Mouse (Mus musculus): Measurements from ENCODE around the gene Gm20425.

The Gm20425 gene

DNA sequence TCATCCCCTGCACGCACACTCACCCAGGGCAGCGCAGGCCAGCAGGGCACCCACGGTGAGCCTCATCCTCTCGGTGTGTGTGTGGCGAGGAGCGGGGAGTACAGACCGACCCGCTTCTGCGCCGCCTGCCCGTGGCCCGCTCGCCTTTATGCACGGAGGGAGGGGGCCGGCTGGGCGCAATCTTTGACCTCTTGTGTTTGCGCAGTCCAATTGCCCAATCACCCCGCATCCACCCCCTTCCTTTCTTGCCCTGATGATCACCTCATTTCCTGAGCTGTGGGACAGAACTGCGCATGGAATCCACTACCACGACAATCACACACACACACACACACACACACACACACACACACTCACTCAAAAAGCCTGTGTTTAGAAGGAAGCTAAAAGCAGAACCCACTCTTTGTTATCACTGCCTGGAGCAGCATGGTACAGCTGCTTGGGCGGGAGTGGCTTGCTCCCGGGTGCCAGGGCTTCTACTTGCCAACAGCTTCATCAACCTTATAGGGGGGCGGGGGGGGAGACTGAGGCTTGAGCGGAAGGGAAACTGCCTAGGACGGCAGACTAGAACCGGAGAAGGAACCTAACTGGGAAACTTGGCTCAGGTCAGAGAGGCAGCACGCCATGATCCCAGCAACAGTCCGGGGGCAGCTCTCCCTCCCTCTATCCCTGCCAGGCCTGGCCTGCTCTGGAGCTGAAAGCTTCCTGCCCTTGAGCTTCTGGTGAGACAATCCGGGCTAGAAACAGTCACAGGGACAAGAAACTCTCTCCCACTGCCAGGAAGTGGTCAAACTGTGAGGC is at the start of gene Gm20425, which contains the start of gene Trf:
Gene Gm20425, minus strand, starts transcription at position 157 of the 801 bp plus-strand sequence.
Gene Trf, minus strand, starts transcription at position 294 of the 801 bp plus-strand sequence.
- DNase-seq (ENCODE audit: low spot score) = peak; percentile 53

GRCm38 (mm10) chr9:103276876-103277275 is 46.8 kb upstream of the Gm20425 start:
- DNase-seq (ENCODE audit: low spot score) = no peak

DNA sequence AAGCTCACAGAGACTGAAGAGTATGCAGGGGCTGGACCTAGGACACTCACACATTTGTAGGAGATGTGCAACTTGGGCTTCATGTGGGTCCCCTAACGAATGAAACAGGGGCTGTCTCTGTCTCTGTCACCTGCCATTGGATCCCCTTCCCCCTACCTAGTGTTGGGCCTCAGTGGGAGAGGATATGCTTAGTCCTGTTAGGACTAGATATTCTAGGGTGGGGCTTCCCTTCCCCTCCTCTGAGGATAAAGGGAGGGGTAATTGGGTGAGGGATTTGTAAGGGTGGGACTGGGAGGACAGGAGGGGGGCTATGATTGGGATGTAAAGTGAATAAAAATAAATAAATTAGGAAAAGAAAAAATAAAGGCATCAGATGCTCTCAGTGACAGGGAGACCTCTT is 45.6 kb upstream of the Gm20425 start:
- no peak for DNase-seq (ENCODE audit: low spot score)

- DNase-seq (ENCODE audit: low spot score) = no peak
Measured at GRCm38 (mm10) chr9:103274819-103275218, 44.7 kb upstream of the Gm20425 start.

DNA sequence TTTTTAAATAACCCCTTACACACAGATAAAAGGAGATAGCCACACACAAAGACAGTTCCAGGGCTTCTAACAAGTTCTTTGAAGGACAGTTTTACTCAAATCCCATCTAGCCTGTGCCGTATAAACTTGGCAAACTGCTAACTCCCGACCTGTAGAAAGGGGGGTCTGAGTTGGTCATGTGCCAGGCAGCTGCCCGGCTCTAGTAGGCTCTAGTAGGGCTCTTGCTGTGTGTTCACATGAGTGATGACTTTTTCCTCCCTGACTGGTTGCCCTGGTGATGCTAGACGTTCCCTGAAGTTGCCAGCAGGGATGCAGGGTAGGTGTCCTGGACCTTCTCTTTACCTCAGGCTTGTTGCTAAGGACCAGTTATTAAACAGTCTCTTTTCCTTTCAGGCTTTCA is 41.0 kb upstream of the Gm20425 start:
- DNase-seq (ENCODE audit: low spot score) = no peak

GRCm38 (mm10) chr9:103265778-103266177 is 35.7 kb upstream of the Gm20425 start:
- no peak for DNase-seq (ENCODE audit: low spot score)

GRCm38 (mm10) chr9:103252906-103253305 is 22.8 kb upstream of the Gm20425 start:
- DNase-seq (ENCODE audit: low spot score) = no peak

GRCm38 (mm10) chr9:103248618-103249017 is 18.5 kb upstream of the Gm20425 start:
- no peak for DNase-seq (ENCODE audit: low spot score)

- DNase-seq (ENCODE audit: low spot score) = no peak
Measured at GRCm38 (mm10) chr9:103246526-103247168, 16.5 kb upstream of the Gm20425 start.

- DNase-seq (ENCODE audit: low spot score) = no peak
Measured at GRCm38 (mm10) chr9:103243640-103244039, 13.5 kb upstream of the Gm20425 start.

- no peak for DNase-seq (ENCODE audit: low spot score)
Measured at GRCm38 (mm10) chr9:103241206-103241605, 11.1 kb upstream of the Gm20425 start.

- no peak for DNase-seq (ENCODE audit: low spot score)
Measured at GRCm38 (mm10) chr9:103239471-103239870, 9.4 kb upstream of the Gm20425 start.

DNA sequence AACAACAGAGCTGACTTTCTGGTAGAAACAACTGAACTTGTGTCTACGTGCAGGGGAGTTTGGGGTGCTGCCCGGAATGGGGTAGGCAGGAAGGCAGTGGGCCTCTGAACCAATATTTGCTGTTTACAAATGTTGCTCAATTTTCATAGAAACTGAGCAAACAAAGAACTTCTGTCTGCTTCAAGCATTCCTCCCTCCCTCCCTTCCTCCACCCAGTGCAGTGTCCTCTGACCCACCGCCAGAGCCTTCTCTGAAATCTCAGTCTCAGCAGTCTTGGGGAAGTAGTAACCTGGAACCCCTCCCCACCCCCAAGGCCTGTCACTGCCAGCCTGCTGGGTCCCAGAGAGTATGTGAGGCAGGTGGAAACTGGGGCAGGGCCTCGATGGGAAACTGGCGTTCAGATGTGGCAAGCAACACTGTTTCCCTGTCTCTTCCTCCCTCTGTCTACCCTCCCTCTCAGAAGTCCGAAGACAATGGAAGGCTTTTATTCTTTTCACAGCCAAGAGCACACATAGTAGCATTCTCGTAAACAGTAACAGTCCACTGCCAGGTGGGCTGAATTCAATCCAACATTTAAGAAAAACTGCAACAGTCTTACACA is 4.6 kb upstream of the Gm20425 start:
- peak; percentile 72 for DNase-seq (ENCODE audit: low spot score)

- no peak for DNase-seq (ENCODE audit: low spot score)
Measured at GRCm38 (mm10) chr9:103234059-103234458, 4.0 kb upstream of the Gm20425 start.

DNA sequence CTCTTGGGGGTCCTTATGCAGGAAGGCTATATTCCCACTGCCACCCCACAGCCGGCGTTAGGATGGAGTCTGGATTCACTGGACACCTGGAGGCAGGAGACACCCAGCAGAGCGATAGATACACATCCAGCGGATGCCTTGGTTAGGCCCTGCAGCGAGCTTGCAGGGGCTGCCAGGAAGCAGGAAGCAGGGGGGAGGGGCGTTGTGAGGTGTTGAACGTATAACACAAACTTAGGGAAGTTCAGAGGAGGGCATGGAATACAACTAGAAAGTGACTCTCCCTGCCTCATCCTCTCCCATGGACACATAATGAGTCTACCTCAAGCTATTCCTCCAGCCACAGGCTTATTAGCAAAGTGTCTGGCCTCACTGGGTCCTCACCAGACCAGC is 2.9 kb upstream of the Gm20425 start:
- DNase-seq (ENCODE audit: low spot score) = no peak

DNA sequence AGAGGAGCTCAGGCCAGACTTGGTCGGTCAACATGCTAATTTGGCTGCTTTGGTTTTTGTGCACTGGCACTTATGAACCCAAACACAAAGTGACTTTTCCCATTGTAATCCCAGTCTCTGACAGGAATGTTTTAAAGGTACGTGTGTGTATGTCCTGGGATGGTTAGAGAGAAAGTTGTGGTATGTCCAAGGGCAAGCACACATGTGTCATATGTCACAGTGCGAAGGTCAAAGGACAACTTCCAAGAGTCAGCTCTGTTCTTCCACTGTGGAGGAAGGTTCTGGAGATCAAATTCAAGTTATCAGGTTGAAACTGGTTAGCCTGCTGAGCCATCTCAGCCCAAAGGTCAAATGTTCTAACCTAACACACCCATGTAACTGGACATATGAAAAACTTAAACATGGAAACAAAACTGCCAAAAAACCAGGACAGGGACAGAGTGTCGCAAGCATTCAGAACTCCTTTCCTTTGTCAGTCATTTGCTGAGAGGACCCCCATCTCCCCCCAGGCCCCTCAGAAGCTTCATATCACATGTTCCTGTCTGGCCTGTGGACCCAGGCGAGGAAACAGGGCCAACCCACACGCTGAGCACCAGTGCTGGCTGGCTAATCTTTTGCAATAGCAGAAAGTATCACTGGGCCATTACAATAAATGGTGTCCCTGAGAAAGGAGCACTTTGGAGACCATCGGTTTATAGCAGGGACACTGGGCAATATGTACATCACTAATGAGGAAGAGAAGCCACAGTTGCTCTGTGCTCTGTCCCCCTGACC is 2.3 kb upstream of the Gm20425 start:
- no peak for DNase-seq (ENCODE audit: low spot score)

DNA sequence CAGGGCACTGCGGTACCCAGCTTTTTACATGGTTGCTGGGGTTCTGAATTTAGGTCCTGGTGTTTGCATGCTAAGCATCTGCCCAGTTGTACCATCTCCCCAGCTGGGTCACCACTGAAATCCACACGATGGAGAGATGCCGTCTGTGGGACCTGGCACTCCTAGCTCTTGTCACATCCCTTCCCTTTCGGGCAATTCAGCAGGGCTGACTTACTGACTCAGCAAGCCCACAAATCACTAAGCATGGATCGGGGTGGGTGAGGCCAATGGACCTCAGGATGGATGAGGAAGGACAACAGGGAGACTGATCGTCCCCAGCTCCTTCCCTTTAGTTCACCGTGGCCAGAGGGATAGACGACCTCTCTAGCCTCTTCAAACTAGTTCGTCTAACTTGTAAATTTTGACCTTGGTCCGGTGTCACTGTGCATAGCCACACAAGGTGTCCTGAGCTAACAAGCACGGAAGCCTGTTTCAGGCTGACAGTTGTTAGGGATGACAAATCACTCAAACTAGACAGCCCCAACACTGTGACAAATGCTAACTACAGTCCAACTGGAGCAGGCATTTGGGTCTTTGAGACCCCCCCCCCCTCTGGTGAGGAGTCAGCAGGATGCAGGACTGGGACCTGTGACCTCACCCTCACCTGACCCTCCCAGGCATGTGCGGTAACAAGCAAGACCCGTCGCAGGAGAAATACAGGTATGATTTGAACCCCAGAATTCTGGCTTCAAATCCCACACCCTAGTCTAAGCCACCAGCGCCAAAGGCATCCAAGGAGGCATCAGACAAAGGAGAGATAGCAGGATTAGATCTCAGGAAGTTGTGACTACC is 855 bp downstream of the Gm20425 start:
- DNase-seq (ENCODE audit: low spot score) = no peak

- no peak for DNase-seq (ENCODE audit: low spot score)
Measured at GRCm38 (mm10) chr9:103228370-103229003, 1.6 kb downstream of the Gm20425 start.

DNA sequence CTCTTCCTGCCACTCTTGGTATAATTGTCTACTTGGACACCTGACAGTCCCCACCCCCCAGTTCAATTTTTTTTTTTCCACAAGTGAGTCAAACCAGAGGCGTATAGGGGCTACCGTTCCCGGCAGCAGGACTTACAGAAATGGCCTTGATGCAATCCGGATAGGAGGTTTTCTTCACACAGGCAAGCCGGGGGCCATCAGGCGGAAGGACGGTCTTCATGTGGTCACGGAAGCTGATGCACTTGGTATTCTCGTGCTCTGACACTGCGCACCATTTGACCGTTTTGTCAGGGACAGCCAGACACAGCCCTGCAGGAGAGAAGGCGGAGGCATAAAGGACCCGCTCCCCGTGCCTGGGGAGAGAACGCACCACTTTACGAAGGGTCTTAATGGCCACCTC is 2.3 kb downstream of the Gm20425 start:
- no peak for DNase-seq (ENCODE audit: low spot score)

GRCm38 (mm10) chr9:103226806-103227205 is 3.3 kb downstream of the Gm20425 start:
- DNase-seq (ENCODE audit: low spot score) = peak; percentile 48

- no peak for DNase-seq (ENCODE audit: low spot score)
Measured at GRCm38 (mm10) chr9:103225464-103225863, 4.6 kb downstream of the Gm20425 start.

All from testis, postnatal 14 days (tissue).